Mouse (Mus musculus) brain, embryonic 18.5 days (tissue): ENCODE data around the gene Zdhhc14.

ENCODE experiments used
- DNase-seq: peaks from one replicate; pipeline ENCODE4 v3.0.0-alpha.2; 2012; ENCODE audit warnings: low read depth, low spot score

Zdhhc14 gene

GRCm38 (mm10) chr17:5769776-5770175 lies 277.4 kb downstream of the Zdhhc14 start:
- DNase-seq = no peak

DNA sequence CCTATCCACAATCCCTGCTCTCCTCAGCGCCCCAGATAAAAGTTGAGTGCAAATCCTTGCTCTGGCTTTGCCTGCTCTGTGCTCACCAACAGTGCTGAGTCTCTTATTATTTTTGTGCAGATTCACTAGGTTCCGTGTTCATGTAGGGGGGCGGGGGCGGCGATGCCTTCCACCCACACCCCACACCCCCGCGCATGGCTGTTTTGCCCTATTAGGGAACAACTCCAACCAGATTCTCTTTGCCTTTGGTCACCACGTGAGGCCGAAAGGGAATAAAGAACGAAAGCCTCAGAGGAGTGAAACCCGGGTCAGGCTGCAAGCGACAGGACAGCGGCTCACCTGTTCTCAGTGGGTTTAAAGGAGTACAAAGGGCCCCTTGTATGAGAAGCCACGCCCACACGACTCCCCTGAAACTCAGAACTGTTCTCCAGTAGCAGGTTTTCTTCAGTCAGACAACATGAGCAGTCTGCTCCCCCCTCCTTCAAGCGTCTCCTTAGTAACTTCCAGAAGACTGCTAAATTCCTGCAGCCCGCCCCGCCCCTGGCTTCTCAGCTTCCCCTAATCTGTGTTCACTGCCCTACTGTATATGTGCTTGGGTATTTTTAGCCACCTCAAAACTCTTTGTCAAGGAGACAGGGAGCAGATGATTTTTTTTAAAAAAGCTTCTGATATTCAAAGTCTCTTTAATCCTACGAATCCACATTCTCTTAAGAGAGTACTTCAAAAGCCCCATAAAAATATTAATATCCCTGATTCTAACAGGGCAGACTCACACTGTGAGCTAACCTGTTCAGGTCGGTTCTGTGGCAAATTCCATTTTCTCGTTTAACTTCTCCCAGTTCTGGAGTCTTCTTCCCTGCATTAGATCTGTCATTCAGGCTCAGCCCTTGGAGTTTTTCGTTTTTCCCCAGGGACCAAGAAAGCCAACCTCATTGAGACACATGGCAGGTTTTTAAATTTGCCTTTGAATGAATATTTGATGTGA lies 278.2 kb downstream of the Zdhhc14 start:
- DNase-seq = peak; percentile 56

GRCm38 (mm10) chr17:5780213-5780975 lies 288.0 kb downstream of the Zdhhc14 start:
- no peak for DNase-seq

DNA sequence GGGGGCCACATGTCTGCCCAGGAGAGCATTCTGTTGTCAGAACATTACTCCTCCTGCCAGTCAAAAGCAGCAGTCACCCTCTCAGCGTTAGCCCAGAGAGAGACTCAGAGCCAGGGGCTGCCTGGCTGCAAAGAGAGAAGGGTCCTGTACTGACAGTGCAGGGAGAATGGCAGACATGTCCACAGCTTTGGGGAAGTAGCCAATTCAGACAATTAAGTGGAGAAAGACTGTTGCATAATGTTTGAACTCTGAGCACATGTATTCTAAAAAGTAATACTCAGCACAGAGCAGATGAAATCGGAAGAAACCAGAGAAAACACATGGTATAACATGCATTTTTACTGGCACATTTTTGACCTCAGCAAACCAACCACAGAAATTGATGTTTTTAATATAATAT lies 292.9 kb downstream of the Zdhhc14 start:
- no peak for DNase-seq

GRCm38 (mm10) chr17:5792164-5792791 lies 299.9 kb downstream of the Zdhhc14 start:
- DNase-seq = no peak

DNA sequence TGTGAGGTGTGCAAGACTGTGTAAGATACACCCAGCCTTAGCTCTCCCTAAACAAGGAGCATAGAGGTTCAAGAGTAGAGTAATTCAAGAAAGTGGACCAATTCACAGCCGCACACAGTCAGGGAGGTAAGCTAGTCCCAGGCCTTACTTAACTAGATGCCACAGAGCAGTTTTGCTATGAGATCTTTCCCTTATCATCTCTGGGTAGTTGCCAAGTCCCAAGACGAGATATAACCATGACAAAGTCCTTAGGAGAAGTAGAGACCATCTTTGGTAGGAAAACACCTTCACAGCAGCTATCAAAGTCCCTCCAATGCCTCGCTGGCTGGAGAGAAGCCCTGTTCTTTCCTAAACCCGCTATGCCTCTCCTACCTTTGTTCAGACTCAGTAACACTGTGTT lies 301.2 kb downstream of the Zdhhc14 start:
- no peak for DNase-seq

DNA sequence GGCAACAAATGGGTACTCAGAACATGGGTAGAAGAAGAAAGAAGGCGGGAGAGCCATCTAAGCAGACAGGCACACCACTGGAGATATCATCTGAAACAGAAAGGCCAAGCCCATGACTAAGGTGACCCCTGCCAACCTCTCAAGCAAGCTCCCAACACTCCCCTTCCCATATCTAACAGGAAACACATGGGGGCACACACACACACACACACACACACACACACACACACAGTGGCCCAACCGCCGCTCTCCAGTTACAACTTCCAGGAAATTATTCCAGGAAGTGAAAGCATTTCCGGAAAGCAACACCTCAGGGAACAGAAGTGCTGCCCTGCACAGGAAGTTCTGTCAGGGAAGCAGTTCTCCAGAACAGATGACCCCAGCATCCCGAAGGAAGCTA lies 301.9 kb downstream of the Zdhhc14 start:
- no peak for DNase-seq

- no peak for DNase-seq
Measured at GRCm38 (mm10) chr17:5795369-5795768, 303.0 kb downstream of the Zdhhc14 start.

DNA sequence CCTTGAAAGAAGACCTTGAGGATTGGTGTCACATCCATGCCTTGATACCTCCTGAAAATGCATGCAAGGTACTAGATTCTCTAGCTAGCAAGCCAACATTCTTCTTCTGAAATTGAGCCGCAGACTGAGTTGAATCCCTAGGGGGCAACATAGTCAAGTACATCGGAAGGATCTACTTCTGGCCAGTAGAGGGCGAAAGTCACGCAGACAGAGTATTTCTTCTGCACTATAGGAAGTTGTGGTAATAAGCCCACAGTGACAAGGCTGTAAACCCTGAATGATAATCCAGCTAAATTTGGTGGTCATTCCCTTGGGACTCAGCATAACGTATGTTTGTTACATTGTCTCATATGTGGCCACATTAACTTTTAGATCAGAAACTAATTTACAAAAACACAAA lies 303.5 kb downstream of the Zdhhc14 start:
- peak; percentile 67 for DNase-seq

DNA sequence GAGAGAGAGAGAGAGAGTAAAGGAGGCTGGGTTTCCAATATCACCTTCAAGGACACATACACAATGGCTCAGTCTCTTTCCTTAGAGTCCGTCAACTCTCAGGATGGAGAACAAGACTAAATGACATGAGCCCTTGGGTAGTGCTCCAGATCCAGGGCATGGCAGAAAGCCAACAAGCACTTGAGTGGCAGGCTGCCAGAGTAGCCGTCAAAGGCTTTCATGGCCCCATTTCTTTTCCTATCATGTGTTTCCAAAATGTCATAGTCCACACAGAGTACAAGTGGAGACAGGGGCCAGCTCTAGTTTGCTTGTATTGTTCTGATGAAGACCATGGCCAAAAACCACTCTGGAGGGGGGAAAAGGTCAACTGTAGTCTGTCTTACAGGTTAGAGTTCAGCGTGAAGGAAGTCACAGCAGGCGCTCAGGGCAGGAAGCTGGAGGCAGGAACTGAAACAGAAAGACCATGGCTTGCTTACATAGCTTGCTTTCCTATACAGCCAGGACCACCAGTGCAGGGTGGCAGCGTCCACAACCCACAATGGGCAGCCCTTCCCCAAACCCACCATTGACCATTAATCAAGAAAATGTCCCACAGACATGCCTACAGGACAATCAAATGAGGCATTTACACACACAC lies 304.9 kb downstream of the Zdhhc14 start:
- DNase-seq = no peak

DNA sequence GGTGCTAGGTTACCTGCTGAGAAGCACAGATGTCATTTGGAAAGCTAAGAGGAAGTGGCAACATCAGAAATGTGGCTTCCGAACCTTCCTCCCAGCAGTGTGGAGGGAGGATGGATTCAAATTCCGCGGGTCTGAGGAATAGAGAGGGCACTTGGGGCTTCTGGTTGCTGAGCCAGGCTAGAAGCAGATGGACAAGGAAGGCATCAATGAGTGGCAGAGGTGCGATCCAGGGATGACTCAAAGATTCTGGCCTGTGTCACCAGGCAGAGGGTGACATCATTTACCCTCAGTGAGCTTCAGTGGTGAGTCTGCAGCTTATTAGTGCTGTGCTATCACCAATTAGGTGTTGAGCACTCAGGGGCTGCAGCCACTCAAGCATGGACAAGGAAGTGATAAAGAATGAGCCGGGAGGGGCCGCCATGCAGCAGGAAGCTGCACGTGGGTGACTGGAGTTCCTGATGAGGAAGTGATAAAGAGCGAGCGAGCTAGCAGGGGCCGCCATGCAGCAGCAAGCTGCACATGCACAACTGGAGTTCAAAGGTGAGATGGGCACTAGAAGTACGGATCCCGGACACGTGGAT lies 306.0 kb downstream of the Zdhhc14 start:
- DNase-seq = no peak

DNA sequence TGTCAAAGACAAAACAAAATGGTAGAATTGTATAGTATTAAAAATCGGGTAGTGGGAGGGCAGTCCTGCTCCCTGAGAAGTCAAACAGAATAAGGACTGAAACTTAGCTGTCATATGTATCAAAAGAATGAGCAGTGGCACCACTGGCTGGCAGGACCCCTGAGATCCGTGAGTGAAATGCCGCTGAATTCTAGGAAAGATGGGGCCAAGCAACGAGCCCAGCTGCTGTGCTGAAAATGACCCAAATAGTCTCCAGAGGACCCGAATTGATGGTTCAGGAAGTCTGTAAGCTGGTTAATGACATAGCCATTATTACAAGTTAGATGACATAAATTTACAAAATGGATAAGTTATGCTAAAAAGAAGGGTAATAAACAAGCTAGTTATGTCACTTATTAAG lies 306.5 kb downstream of the Zdhhc14 start:
- DNase-seq = no peak

DNA sequence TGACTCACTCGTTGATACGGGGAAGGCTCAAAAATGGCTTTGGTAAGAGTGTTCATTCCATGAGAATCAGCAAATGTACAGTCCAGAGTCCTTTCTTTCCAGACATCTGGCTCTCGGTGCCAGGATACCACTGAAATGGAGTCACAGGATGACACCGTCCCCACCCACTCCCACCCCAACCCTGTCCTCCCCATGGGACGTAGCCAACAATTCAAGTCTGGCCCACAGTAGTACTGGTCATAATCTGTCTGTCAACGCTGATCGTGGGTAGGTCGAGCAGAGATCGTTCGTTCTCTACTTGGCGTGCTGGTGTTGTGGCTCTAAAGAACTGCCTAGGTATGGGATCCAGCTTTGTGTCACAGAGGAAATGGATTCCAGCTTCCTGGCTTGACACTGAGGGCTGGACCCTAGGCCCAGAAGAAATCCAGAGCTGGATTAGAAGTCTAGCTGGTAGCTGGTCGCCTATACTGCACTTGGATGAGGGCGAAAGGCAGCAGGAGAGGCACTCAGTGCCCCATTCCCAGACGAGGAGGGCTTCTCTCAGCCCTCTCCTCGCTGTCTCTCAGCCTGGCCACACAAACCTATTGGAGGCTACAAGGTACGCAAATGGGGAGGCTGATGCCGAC lies 307.2 kb downstream of the Zdhhc14 start:
- no peak for DNase-seq

DNA sequence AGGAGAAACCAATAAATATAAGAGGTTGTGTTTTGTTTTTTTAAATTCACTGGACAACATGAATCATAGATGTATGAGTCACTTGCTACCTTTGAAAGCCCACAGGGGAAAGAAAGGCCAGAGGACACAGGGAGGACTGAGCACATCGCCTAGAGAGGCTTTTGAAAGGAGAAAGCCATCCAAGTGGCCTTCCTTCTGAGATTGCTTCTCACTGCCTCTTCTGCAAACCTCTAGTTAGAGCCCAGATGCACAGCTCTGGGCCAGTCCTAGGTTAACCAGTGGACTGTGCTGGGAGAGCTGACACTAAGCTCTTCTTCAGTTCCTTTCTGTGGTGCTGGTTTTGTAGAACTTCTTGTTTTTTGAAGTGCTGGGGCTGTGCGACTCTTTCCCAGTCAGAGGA lies 307.9 kb downstream of the Zdhhc14 start:
- DNase-seq = no peak

DNA sequence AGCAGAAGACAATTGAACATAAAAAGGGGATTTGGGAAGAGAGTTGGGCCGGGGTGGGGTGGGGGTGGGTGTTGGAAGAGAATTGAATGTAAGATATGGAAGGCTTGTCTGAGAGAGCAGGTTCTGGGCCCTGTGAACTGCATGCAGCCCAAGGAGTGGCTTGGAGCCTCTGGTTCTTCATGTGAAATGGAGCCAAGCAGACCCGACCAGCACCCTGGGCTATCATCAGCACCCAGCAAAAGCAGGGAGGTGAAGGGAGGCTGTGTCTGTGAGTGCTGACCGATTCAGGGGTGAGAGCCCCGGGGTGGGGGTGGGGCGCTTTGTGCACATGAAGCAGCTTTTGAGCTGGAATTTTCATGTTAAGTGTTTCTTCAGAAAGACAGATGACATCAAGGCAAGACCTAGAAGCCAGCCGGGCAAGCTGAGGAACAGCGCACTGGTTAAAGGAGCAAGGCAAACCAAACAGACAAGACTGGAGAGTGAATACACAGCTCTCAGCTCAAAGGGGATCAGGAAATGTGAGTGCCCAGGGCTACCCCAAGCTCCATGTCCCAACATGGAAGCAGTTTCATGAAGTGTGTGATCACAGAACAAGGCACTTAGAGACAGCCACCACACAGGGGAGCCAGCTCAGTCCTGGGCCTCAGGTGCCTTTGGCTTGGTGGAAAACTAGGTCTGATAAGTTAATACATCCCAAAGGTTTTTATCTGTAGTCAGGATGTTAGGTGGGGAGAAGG lies 308.6 kb downstream of the Zdhhc14 start:
- no peak for DNase-seq

DNA sequence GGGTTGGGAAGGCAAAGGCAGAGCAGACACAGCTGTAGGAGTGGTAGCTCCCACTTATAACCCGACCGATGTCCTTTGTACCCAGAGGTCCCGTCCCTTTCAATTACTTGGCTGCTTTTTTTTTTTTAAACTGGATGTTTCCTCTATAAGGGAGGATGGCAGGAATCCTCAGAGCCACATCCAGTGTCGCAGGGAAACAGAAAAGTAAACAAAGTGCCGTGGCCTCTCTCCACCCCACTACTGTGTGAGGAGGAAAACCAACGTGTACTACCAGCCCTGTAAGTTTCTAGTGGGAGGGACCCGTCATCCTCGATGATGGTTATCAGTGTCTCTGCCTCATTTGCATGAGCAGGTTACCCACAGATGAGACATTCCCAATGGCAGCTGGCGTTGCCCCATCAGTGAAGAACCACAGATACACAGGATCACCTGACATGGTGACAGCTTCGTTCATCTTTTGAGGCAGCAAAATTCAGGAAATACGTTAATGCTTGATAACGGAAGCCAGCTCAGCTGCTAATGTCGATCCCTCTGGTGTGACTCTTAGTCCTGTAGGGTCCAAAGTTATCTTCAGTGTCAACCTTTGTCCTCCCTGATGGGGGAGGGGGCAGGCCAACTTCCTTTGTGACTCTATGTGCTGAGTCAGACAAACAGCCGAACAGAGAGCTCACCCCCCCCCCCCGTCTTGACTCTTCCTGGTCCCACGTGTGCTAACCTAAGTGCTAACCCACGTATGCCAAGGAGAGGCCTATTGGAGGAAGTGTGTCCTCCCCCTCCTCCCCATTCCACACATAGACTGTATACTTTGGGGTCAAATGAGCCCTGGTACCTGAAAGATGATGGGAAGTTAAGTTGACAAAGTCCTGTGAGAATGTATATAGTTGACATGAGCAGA lies 309.7 kb downstream of the Zdhhc14 start:
- DNase-seq = no peak

GRCm38 (mm10) chr17:5802656-5802955 lies 310.2 kb downstream of the Zdhhc14 start:
- DNase-seq = no peak
